Mouse (Mus musculus) liver, embryonic 14.5 days (tissue): ENCODE measurements around the gene Actn2.

ENCODE experiments used
- CTCF ChIP-seq: IDR thresholded peaks from 2 replicates; pipeline ENCODE4 v1.5.1; 2016; ENCODE audit warnings: antibody characterized with exemption, low read depth, control low read depth
- EP300 ChIP-seq: IDR thresholded peaks from 2 replicates; pipeline ENCODE4 v1.6.1; 2016; ENCODE audit warnings: antibody characterized with exemption, low read depth

- TF ChIP-seq CTCF (peak; percentile 65), EP300 (no peak)
These were observed 79.1 kb downstream of the Actn2 start for GRCm38 (mm10) chr13:12261505-12261904.
